Mouse (Mus musculus): ENCODE measurements around the gene Sec24d.

Sec24d gene

GRCm38 (mm10) chr3:123395611-123396010 is 128.4 kb downstream of the Sec24d start:
- CTCF ChIA-PET: no interaction called here

GRCm38 (mm10) chr3:123397562-123398481 is 130.6 kb downstream of the Sec24d start:
- CTCF ChIA-PET: no interaction called here

GRCm38 (mm10) chr3:123404945-123405344 is 137.7 kb downstream of the Sec24d start:
- CTCF ChIA-PET: no interaction called here

- CTCF ChIA-PET: no interaction called here
These were observed 144.7 kb downstream of the Sec24d start for GRCm38 (mm10) chr3:123411821-123412578.

GRCm38 (mm10) chr3:123413173-123413572 is 145.9 kb downstream of the Sec24d start:
- CTCF ChIA-PET: no interaction called here
